Mouse (Mus musculus) embryonic stem cell, embryonic (primary cell): ENCODE results near the gene Ltbp1.

Experiments
- CTCF ChIA-PET, 4 experiments: fragments of 300-600 bp in 2 of 4; fragments of 350-600 bp in 2 of 4; sonication (Branson Sonifier 250); formaldehyde crosslinking; loops; one replicate each; lab custom pipeline; 2022; ENCODE audit warnings: inconsistent platforms in 2 of 4; lab: Charles Lee
- POLR2A ChIA-PET, 4 experiments: fragments of 300-600 bp in 2 of 4; fragments of 350-600 bp in 2 of 4; sonication (Branson Sonifier 250); formaldehyde crosslinking; loops; one replicate each; lab custom pipeline; 2022; ENCODE audit warnings: antibody characterized with exemption in 4 of 4, inconsistent platforms in 1 of 4; lab: Charles Lee

Gene Ltbp1

DNA sequence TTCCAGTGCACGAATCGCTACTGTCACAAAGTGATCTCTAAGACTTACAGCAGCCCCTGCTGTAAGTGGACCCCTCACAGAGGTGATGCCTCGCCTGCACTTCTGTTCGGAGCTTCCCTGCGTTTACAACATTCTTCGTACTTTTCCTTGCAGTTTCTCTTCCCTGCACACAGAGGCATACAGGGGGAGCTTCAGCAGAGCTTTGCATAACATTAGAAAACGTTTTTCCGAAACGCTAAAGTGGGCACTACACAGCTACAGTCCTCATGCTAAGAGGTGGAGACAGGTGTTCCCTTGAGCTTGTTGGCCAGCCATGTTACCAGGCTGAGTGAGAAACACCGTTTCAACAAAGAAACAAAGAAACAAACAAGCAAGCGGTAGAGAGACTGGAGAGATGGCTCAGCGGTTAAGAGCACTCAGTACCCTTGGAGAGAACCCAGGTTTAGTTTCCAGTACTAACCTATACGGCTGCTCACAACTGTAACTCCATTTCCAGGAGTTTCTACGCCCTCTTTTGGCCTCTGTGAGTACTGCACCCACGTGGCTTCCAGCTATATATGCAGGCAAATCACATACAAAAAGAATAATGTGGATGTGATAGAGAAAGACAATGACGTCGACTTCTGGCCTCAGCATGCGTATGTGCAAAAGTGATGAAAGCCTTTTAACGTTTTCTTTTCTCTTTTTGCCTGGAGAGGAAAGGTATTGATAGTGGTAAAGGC is 69.8 kb downstream of the Ltbp1 start:
- ChIA-PET POLR2A (interaction anchor here in 2 of 4 experiments (1.0 to 1.6 kb wide), 2 partner anchors 298 to 357 kb away, joined by 3 read pairs; partner anchors contain the start of gene Ttc27 (in 1 of the 2)), CTCF (interaction anchor here (0.5 to 2.5 kb wide), 33 partner anchors 8 to 753 kb away, joined by 3 to 18 read pairs (median 4); partner anchors contain the start of genes Ltbp1 (in 2 of the 4) and Fam98a (in 1 of the 4))

DNA sequence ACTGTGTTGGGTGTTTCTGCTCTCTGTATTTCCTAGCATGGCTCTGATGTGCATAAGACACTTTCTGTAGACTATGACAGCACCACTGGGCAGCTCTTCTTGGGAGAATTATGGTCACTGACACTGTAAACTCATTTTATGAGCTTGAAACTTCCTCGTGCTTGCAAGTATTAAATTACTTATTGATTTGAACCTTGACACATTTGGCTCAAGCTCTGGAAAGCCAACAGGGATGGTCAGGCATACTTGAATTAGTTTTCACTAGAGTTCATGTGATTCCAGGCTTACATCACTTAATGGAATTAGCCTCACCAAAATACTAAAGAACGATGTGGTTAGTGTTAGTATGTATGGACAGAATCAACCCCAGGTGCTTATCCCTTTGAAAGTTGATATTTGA is 76.0 kb downstream of the Ltbp1 start:
- CTCF ChIA-PET, result no interaction called here
- POLR2A ChIA-PET, result no interaction called here

DNA sequence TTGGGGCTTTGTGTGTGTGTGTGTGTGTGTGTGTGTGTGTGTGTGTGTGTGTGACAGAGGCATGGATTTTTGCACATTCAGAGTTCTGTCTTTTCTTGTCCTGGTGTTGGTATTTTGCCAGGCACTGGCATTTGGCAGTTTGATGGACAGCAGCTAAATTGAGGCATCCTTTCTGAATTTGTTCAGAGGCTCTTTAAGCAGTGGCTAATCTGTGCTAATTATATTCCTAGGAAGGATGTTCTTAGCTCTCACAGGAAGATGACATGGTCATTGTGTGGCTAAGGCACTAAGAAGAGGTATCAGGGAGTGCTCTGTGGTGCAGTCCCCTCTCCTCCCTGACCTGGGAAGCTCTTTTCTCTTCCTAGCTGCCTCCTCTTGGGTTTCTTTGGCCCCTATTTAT is 77.1 kb downstream of the Ltbp1 start:
- ChIA-PET CTCF (interaction anchor here in 1 of 4 experiments (1.1 kb wide), 1 partner anchor 11 kb away, joined by 4 read pairs; no protein-coding TSS in a partner anchor), POLR2A (no interaction called here)

DNA sequence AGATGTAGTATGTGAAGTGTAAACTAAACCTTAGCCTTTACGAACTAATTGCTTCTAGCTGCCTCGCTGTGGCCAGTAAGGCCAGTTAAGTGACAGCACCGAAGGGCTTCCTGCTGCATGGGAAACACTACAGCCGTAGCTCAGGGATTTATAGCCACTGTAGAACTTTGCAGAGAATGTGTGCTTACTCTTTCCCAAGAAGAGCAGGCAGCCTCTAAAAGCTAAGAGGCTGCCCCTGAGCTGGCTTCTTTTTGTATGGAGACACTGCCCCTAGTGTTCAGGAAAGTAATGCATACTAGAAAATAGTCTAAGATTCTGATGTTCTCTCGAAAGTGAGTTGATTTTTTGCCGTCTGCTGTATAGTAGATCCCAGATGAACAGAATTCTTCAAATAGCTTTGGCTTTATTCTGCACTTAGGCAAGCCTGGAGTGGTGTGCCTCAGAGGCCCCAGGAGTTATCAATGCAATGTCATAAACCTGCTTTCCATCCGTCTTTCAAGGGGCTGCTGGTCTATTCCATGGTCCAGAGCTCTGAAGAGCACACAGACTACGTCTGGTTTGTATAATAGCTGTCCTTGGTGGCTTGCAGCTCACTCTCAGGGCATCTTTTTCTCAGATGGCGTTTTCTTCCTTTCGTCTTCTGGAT is 82.1 kb downstream of the Ltbp1 start:
- CTCF ChIA-PET, result interaction anchor here (0.5 to 2.4 kb wide), 25 partner anchors 9 to 449 kb away, joined by 3 to 12 read pairs (median 4); no protein-coding TSS in a partner anchor
- POLR2A ChIA-PET, result interaction anchor here in 1 of 4 experiments (1.1 kb wide), 1 partner anchor 21 kb away, joined by 4 read pairs; no protein-coding TSS in a partner anchor

DNA sequence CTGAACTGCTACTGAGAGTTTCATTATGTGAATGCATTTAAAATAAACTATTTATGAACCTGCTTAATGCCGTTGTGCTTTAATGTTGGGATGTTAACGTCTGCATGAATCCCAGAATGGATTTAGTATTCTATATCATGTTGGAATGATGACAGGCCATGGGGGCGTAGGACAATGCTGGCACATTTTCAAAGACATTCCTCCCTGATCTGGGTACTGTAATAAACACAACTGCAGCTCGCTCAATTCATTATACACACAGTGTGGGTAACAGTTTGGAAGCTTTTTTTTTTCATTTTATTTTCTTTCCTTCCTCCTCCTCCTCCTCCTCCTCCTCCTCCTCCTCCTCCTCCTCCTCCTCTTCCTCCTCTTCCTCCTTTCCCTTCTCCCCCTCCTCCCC is 82.9 kb downstream of the Ltbp1 start:
- CTCF ChIA-PET, result interaction anchor here (0.6 to 2.4 kb wide), 8 partner anchors 13 to 285 kb away, joined by 4 to 12 read pairs (median 6); no protein-coding TSS in a partner anchor
- POLR2A ChIA-PET, result no interaction called here

DNA sequence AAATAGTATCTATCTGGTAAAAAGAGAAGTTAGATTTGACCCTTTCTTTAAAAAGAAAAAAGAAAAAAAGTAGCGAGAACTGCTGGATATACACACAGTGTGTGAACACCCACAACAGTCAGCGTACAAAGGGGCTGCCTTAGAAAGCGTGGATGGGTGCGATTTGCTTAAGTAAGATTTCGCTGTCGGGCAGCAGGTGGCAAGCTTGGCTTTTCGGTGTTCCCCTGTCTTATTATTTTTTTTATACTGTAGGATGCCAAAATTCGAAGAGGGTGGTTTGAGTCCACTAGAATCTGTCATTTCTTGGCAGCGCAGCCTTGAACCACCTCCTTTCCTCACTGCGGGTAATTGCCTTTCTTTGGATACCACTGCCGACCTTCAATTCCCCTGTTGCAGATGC is 83.4 kb downstream of the Ltbp1 start:
- ChIA-PET CTCF (no interaction called here), POLR2A (no interaction called here)

DNA sequence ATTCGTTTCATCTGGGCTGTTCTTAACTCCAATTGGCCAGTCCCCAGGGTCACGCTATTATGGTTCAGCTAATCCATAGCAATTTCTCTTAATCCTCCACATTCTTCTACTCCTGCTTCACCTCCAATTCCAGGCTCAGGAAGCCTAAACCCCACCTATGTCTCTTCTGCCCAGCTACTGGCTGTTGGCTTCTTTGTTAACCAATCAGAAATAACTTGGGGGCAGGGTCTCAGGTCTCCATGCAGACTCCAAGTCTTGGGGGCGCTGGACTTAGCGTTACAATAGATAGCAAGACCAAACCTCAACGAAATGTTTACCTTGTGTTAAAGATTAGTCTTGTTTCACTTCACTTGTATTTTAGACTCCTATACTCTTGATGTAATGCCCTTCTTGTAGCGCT is 85.2 kb downstream of the Ltbp1 start:
- ChIA-PET CTCF (no interaction called here), POLR2A (no interaction called here)

DNA sequence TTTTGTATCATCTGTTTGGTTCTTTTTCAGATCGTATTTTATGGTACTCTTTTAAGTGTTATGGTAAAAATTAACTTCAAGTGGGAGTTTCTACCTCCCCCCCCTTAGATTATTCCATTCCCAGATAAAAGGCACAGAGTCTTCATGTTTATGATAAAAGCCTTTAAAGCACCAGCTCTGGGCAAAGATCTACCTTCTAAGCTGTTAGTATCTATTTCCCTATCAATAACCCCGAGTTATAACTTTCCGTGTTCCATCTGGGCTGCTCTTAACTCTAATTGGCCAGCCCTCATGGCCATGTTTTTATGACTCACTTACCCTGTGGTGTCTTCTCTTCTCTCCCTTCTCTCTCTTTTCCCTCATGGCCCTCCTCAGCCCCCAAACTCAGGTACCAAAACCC is 88.2 kb downstream of the Ltbp1 start:
- POLR2A ChIA-PET, result no interaction called here
- CTCF ChIA-PET, result no interaction called here

DNA sequence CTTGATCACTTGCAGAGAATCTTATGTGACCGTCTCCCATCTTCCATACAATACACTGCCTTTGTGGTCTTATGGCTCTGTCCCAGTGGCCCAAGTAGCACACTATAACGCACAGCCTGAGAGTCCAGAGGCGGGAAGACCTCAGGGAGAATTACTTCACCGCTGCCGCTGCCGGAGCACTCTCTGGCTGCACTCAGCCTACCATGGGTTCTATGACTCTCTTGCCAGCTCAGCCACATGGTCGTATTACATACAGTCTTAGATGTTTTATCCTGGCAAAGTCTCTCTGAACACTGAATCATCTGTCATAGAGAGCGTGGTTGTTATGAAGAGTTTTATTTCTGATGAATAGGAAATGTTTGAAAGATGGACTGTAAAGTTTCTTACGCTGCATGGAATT is 89.2 kb downstream of the Ltbp1 start:
- CTCF ChIA-PET, result no interaction called here
- POLR2A ChIA-PET, result no interaction called here

DNA sequence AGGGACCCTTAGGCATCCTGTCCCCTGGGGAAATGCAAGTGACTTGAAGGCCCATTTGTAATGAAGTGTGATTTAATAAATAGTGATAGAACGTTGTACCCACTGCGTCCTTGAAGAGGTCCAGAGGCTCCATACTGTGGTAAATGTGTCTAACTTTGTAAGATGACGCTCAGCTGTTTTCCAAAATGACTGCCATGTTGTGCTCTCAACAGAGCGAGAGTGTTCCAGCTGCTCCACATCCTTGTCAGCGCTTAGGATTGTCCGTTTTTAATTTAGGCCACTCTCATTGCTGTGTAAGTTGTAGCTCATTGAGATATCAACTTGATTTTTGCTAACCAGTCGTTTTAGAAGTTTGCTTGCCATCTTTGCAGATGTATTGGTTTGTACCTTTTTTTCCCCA is 91.4 kb downstream of the Ltbp1 start:
- CTCF ChIA-PET, result interaction anchor here in 2 of 4 experiments (0.7 to 1.0 kb wide), 2 partner anchors 9 to 273 kb away, joined by 3 to 4 read pairs; no protein-coding TSS in a partner anchor
- POLR2A ChIA-PET, result no interaction called here

DNA sequence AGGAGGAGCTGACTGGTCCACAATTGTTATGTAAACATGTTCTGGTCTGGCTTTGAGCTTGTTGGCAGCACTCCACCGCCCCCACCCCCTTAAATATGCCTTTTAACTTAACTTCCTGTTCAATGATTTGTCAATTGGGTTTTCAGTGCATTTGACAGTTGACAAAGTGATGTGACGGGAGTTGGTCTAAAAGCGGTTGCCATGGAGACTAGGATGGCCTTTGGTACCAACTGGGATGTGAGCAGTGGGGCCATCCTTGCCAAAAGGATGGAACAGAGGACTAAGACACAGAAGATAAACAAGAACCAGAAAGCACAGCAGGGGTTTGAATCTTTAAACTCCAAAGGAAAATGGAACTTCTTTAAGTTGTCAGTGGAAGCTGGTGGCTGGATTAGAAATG is 92.0 kb downstream of the Ltbp1 start:
- POLR2A ChIA-PET, result interaction anchor here in 1 of 4 experiments (0.6 kb wide), 1 partner anchor 58 kb away, joined by 3 read pairs; no protein-coding TSS in a partner anchor
- CTCF ChIA-PET, result interaction anchor here in 2 of 4 experiments (0.6 to 1.0 kb wide), 2 partner anchors 212 to 273 kb away, joined by 3 read pairs; no protein-coding TSS in a partner anchor

DNA sequence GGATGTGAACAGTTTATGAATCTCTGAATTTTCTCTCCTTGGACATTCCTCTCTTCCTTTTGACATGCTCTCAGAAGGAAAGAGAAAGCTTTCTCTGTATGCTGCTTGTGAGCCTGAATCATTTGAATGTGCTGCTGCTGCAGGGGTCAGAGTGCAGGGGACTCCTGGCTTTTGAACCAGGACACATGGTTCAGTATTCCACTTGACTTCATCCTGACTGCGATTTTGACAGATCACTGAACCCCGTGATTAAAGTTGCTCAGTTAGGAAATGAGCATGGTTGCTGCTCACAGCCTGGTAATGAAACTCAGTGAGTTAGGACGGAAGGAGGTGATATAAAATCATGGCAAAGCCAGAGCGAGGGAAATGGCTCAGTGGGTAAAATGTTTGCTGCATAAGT is 95.8 kb downstream of the Ltbp1 start:
- CTCF ChIA-PET, result no interaction called here
- POLR2A ChIA-PET, result interaction anchor here in 1 of 4 experiments (0.7 kb wide), 1 partner anchor 449 kb away, joined by 3 read pairs; no protein-coding TSS in a partner anchor

DNA sequence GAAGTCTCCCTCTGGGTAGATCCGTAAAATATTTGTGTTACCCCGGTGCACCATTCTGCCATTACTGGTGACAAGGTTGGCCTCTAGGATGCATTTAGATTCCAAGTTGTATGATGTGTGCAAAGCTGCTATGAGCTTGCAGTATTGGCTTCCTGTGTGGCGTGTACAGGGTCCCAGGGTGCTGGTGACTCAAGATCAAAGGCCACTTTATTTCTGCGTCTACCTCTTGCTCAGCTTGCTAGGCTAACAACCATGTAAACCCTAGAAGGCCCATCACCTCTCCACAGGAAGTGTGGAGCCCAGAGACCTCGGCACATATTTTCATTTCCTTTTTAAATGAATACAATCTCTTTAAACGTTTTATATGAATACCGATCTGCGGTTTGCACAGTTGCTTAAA is 96.6 kb downstream of the Ltbp1 start:
- ChIA-PET POLR2A (interaction anchor here in 1 of 4 experiments (0.7 kb wide), 1 partner anchor 448 kb away, joined by 3 read pairs; no protein-coding TSS in a partner anchor), CTCF (interaction anchor here in 1 of 4 experiments (0.6 kb wide), 1 partner anchor 17 kb away, joined by 3 read pairs; no protein-coding TSS in a partner anchor)

DNA sequence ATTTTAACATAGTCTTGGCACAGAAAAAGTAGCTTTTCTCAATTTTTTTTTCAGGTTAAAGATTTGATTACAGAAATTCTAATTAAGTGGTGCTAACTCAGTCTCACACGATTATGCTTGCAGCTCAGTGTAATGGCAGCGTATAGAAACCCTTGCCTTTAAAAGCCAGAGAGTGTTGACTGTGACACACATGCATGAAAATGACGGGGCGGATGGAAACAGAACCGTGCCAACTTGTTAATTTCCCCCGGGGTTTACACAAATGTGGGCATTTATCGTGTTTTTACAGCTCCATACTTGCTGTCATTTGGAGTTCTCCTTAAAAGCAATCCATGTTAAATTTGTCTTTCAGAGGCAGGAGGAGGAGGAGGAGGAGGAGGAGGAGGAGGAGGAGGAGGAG is 102.0 kb downstream of the Ltbp1 start:
- POLR2A ChIA-PET, result no interaction called here
- CTCF ChIA-PET, result interaction anchor here in 1 of 4 experiments (1.1 kb wide), 1 partner anchor 8 kb away, joined by 3 read pairs; no protein-coding TSS in a partner anchor

DNA sequence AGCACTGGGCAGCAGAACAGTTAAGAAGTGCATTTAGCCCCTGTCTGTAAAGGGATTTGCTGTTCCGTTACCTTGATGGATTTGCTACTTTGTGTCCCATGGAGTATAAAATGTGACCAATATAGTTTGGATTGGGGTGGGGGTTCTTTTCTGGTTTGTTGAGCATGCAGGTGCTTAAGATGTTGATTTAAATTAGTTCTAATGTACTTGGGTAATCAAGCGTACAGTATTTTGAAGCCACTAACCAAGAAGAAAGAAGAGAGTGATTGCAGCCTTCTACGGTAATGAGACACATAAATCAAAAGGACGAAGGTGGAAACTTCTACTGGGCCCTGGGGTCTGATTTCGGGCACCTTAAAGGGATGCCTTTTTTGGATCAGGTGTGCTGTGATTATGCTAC is 102.5 kb downstream of the Ltbp1 start:
- ChIA-PET CTCF (interaction anchor here in 1 of 4 experiments (1.1 kb wide), 1 partner anchor 9 kb away, joined by 3 read pairs; no protein-coding TSS in a partner anchor), POLR2A (no interaction called here)

DNA sequence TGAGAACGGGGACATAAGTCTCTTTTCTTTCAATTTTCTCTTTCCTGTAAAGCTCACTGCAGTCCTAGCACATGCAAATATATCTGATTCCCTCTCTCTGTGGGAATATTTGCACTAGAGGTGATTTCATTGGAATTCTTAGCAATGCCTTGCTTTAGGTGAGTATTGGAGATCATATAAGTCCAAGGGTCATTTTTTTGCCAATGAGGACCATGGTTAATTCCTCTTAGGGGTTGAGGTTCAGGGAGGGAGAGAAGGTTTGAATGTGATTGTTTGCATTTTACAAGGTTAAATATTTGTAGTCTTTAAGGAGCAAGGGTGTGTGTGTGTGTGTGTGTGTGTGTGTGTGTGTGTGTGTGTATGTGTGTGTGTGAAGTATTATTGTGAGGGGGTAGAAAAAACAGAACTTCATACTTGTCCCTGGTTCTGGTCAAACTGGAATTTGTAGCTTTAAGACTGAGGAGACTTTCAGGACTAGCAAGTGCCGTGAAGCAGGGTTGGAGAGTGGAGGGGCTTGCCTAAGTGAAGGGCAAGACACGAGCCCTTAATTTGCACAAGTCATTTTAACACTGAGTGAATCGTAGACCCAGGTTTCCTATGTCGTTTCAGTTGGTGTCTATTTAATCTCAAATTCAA is 103.8 kb downstream of the Ltbp1 start:
- CTCF ChIA-PET, result interaction anchor here in 1 of 4 experiments (0.9 kb wide), 1 partner anchor 376 kb away, joined by 3 read pairs; no protein-coding TSS in a partner anchor
- POLR2A ChIA-PET, result interaction anchor here in 1 of 4 experiments (0.6 kb wide), 1 partner anchor 22 kb away, joined by 3 read pairs; no protein-coding TSS in a partner anchor

DNA sequence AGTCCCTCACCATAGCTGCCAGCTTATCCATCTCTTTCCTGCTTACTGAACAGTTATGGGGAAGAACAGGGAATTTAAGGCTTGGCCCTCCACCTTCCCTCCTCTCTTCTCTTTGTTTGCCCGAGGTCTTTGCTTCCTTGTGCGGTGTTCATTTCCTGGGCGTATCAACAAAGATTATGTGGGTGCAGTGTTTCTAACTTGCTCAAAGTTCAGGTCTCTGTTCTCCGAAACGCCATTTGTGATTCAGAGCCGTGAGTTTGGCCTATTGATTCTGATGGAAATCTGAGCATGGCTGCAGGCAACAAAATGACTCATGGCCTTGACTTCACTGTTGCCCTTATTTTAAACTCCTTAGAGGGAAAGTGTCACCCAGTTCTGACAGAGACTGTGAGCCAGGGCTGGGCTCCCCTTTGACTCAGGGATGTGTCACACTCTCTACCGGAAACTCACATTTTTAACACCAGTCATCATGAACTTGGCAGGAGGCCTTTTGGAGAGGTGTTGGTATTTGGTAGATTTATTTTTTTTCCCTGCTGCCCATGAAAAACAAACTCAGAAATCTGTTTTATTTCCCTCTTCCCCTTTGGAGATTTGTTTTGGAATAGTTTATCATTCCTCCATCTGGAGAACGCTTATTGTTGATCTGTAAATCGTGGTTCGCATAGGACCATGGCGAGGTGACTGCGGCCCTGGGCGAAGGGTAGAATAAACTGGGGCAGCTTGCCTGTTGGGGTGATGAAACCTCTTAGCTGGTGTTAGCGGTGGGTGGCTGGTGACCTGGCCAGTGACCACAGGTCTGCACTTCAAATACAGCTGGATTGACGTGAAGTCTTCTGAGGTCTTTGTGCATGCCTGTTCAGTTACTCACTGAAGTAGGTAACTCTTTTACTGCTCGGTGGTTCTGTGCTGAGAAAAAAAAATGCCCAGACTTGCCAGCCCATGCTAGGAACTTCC is 105.2 kb downstream of the Ltbp1 start:
- ChIA-PET POLR2A (interaction anchor here in 1 of 4 experiments (0.9 kb wide), 1 partner anchor 24 kb away, joined by 3 read pairs; no protein-coding TSS in a partner anchor), CTCF (interaction anchor here in 1 of 4 experiments (0.9 kb wide), 1 partner anchor 378 kb away, joined by 3 read pairs; no protein-coding TSS in a partner anchor)
